8 mouse cellular contexts compared by ENCODE assay signal in genomic region chr6:51178799-51179398, GRCm38 (mm10).
DNase-seq lines count a peak whose midpoint lies in the region; ATAC-seq and TF ChIP-seq lines count a peak whose summit lies in the region.
"Had no signal": no experiment of that assay in that cellular context is flagged by ENCODE, and none has a peak within 500 bp of the region (broad histone marks: within the 10 kb centered on the region; RNA-seq: fewer than 3 reads in every experiment).

No protein-coding gene starts in this region.

- no peaks in the 10 kb centered on the region; the same call in 1 of the 2 replicates for H3K4me1 ChIP-seq in kidney, adult 2 months (ENCODE audit: control insufficient read depth, insufficient read depth, low read length)
- H3K4me1 ChIP-seq in E14TG2a.4 (replicated peaks; ENCODE audit: low read depth, low read length), result peaks cover 26% of the 10 kb centered on the region
- H3K4me1 ChIP-seq in embryonic facial prominence, embryonic 13.5 days, result peaks cover 10% of the 10 kb centered on the region
- peaks cover 4% of the 10 kb centered on the region for H3K4me1 ChIP-seq in liver, embryonic 11.5 days (replicated peaks; ENCODE audit: control insufficient read depth, insufficient read depth, low read length)

- H3K4me2 ChIP-seq in embryonic facial prominence, embryonic 13.5 days, result 0 out of 2 replicates have a peak overlapping the region, but pooled peaks have one; percentile 9
- H3K4me2 ChIP-seq in liver, embryonic 11.5 days, result peak overlapping the region; percentile 47

- no peaks in the 10 kb centered on the region for H3K9me3 ChIP-seq in E14TG2a.4 (ENCODE audit: low read length)
- no peaks in the 10 kb centered on the region for H3K9me3 ChIP-seq in embryonic facial prominence, embryonic 13.5 days
- no peaks in the 10 kb centered on the region for H3K9me3 ChIP-seq in liver, embryonic 11.5 days (ENCODE audit: control insufficient read depth, low read length)

- 3% methylated on average over 17 of the region's 17 CpGs for WGBS in kidney, adult 2 months
- WGBS in embryonic facial prominence, embryonic 13.5 days, result 3% methylated on average over 17 of the region's 17 CpGs
- 4% methylated on average over 17 of the region's 17 CpGs for WGBS in liver, embryonic 11.5 days

- TF ChIP-seq POLR2A in kidney, adult 2 months (IDR thresholded peaks at IDR 0.05; ENCODE audit: low read depth, low read length), result no peak

- H3K9ac ChIP-seq in embryonic facial prominence, embryonic 13.5 days, result no peak overlapping the region
- no peak overlapping the region for H3K9ac ChIP-seq in liver, embryonic 11.5 days (ENCODE audit: low read depth, low read length)

- peak; percentile 40 for DNase-seq in kidney, adult 2 months
- DNase-seq in kidney, adult 11 months, result no peak
- no peak for DNase-seq in liver, embryonic 11.5 days (ENCODE audit: low spot score)
- no peak for DNase-seq in adrenal gland, postnatal 10 days
- DNase-seq in adrenal gland, postnatal 4 days (ENCODE audit: low spot score in 2 of 2), result no peak
- DNase-seq: cerebellum, adult 2 months had no signal

- no peak overlapping the region for H3K27ac ChIP-seq in kidney, adult 2 months (ENCODE audit: insufficient read depth, low read depth, low read length)
- H3K27ac ChIP-seq in embryonic facial prominence, embryonic 13.5 days, result no peak overlapping the region
- no peak overlapping the region for H3K27ac ChIP-seq in liver, embryonic 11.5 days (ENCODE audit: low read depth, low read length)

- H3K27me3 ChIP-seq in kidney, adult 2 months (replicated peaks; ENCODE audit: control insufficient read depth, insufficient read depth, low read length), result peaks cover 24% of the 10 kb centered on the region
- peaks cover 71% of the 10 kb centered on the region for H3K27me3 ChIP-seq in E14TG2a.4 (ENCODE audit: insufficient read depth, low read length)
- peaks cover 76% of the 10 kb centered on the region for H3K27me3 ChIP-seq in embryonic facial prominence, embryonic 13.5 days
- H3K27me3 ChIP-seq in liver, embryonic 11.5 days (replicated peaks; ENCODE audit: control insufficient read depth, insufficient read depth, low read length), result peaks cover 78% of the 10 kb centered on the region

- ATAC-seq in embryonic facial prominence, embryonic 13.5 days (ENCODE audit: insufficient number of reproducible peaks, insufficient read depth, low FRiP score, low TSS enrichment, low read depth), result no peak; the same call in 1 of the 2 replicates
- ATAC-seq in liver, embryonic 11.5 days (replicated peaks; ENCODE audit: low FRiP score), result no peak

- TF ChIP-seq CTCF in kidney, adult 2 months (conservative IDR thresholded peaks at IDR 0.05; ENCODE audit: insufficient read depth, insufficient read length, low read depth, low read length), result no peak
- no peak for TF ChIP-seq CTCF in E14TG2a.4 (conservative IDR thresholded peaks at IDR 0.05; ENCODE audit: low read length)

- no peak overlapping the region for H3K4me3 ChIP-seq in kidney, adult 2 months (ENCODE audit: insufficient read depth, low read depth, low read length)
- peak overlapping the region; percentile 35; the same call in 1 of the 2 replicates for H3K4me3 ChIP-seq in E14TG2a.4 (replicated peaks; ENCODE audit: low read length)
- no peak overlapping the region for H3K4me3 ChIP-seq in embryonic facial prominence, embryonic 13.5 days
- no peak overlapping the region for H3K4me3 ChIP-seq in liver, embryonic 11.5 days (ENCODE audit: low read depth, low read length)

- H3K36me3 ChIP-seq in kidney, adult 2 months (ENCODE audit: control insufficient read depth, insufficient read depth, low read length), result no peaks in the 10 kb centered on the region
- no peaks in the 10 kb centered on the region for H3K36me3 ChIP-seq in E14TG2a.4 (ENCODE audit: insufficient read depth, low read length)
- no peaks in the 10 kb centered on the region for H3K36me3 ChIP-seq in embryonic facial prominence, embryonic 13.5 days
- H3K36me3 ChIP-seq in liver, embryonic 11.5 days (ENCODE audit: control insufficient read depth, insufficient read depth, low read length), result no peaks in the 10 kb centered on the region
